Mouse (Mus musculus) gastrocnemius, postnatal 36 days (tissue): ENCODE results near the gene 4931428F04Rik. TPM values are rescaled to one million over a fixed set of nuclear protein-coding genes. Genes with fewer than 3 reads are reported as not detected.
A peak's percentile ranks its signal among the peaks of the same experiment; 100 is the strongest.

Source experiments
- DNase-seq, 2 experiments: peaks; one replicate each; pipeline ENCODE4 v3.0.0; 2022
- intact Hi-C: fragments of 180-260 bp; cut with DNase I; formaldehyde crosslinking; loops from one replicate; pipeline ENCODE4 v1.15.1; 2025
- long read RNA-seq, 2 experiments: library from polyadenylated mRNA; stranded (forward); transcript quantifications; one replicate each; pipeline ENCODE4 v2.0.0; 2021
- total RNA-seq, 2 experiments: library from RNA; stranded (reverse); gene quantifications; 2 replicates each; pipeline ENCODE4 v1.2.3; 2021

Gene 4931428F04Rik
- total RNA-seq = under 1 TPM; 0.35 to 0.82 TPM
- long read RNA-seq, experiment 1, partial matches to known transcripts = 0 of 1 reads
- long read RNA-seq, experiment 1, other reads (novel, unspliced or antisense) = 0 of 1 reads
- long read RNA-seq, experiment 2 = 0 reads

- intact Hi-C loops = loop anchor here (5.0 kb wide), 1 partner anchor 38 kb away; no protein-coding TSS in a partner anchor
- no peak for DNase-seq
Measured at GRCm38 (mm10) chr8:105289805-105290460, at the start of gene 4931428F04Rik. 4931428F04Rik (minus strand) TSS chr8:105289864.

- intact Hi-C loops = no loop called here
- no peak for DNase-seq
Measured at GRCm38 (mm10) chr8:105338992-105339391, 49.3 kb upstream of the 4931428F04Rik start.

GRCm38 (mm10) chr8:105336373-105337130, 46.9 kb upstream of the 4931428F04Rik start:
- intact Hi-C loops = no loop called here
- no peak for DNase-seq

GRCm38 (mm10) chr8:105332523-105332922, 42.9 kb upstream of the 4931428F04Rik start:
- intact Hi-C loops = no loop called here

GRCm38 (mm10) chr8:105331931-105332330, 42.3 kb upstream of the 4931428F04Rik start:
- DNase-seq = no peak
- intact Hi-C loops = no loop called here

More at GRCm38 (mm10) chr8:105332523-105332922, 42.9 kb upstream of the 4931428F04Rik start:
- no peak for DNase-seq

GRCm38 (mm10) chr8:105331469-105331868, 41.8 kb upstream of the 4931428F04Rik start:
- intact Hi-C loops = no loop called here
- no peak for DNase-seq

GRCm38 (mm10) chr8:105330325-105330724, 40.7 kb upstream of the 4931428F04Rik start:
- intact Hi-C loops = no loop called here
- DNase-seq = no peak

- no peak for DNase-seq
- intact Hi-C loops = no loop called here
Measured at GRCm38 (mm10) chr8:105326968-105327367, 37.3 kb upstream of the 4931428F04Rik start.

GRCm38 (mm10) chr8:105326141-105326672, 36.5 kb upstream of the 4931428F04Rik start, which contains the start of the genes Lrrc29 and Tmem208:
Lrrc29 (minus strand) TSS chr8:105326278.
Tmem208 (plus strand) TSS chr8:105326354.
- DNase-seq = peak; percentile 91 to 95
- intact Hi-C loops = no loop called here

GRCm38 (mm10) chr8:105325641-105326093, 36.0 kb upstream of the 4931428F04Rik start:
- DNase-seq = no peak
- intact Hi-C loops = no loop called here

GRCm38 (mm10) chr8:105323183-105323582, 33.5 kb upstream of the 4931428F04Rik start:
- DNase-seq = no peak
- intact Hi-C loops = no loop called here

- DNase-seq = no peak
- intact Hi-C loops = no loop called here
Measured at GRCm38 (mm10) chr8:105318662-105319190, 29.1 kb upstream of the 4931428F04Rik start.

- intact Hi-C loops = no loop called here
- no peak for DNase-seq
Measured at GRCm38 (mm10) chr8:105317941-105318340, 28.3 kb upstream of the 4931428F04Rik start.

GRCm38 (mm10) chr8:105315073-105315769, 25.6 kb upstream of the 4931428F04Rik start:
- intact Hi-C loops = no loop called here
- no peak for DNase-seq

- intact Hi-C loops = no loop called here
- DNase-seq = no peak
Measured at GRCm38 (mm10) chr8:105313622-105314402, 24.1 kb upstream of the 4931428F04Rik start.

- DNase-seq = no peak
Measured at GRCm38 (mm10) chr8:105312891-105313481, 23.3 kb upstream of the 4931428F04Rik start.

GRCm38 (mm10) chr8:105311718-105312117, 22.1 kb upstream of the 4931428F04Rik start:
- DNase-seq = no peak
- intact Hi-C loops = no loop called here

More at GRCm38 (mm10) chr8:105312891-105313481, 23.3 kb upstream of the 4931428F04Rik start:
- intact Hi-C loops = no loop called here

- no peak for DNase-seq
- intact Hi-C loops = no loop called here
Measured at GRCm38 (mm10) chr8:105310118-105310517, 20.5 kb upstream of the 4931428F04Rik start.
